12 mouse cellular contexts compared by ENCODE assay signal in the genomic region with DNA sequence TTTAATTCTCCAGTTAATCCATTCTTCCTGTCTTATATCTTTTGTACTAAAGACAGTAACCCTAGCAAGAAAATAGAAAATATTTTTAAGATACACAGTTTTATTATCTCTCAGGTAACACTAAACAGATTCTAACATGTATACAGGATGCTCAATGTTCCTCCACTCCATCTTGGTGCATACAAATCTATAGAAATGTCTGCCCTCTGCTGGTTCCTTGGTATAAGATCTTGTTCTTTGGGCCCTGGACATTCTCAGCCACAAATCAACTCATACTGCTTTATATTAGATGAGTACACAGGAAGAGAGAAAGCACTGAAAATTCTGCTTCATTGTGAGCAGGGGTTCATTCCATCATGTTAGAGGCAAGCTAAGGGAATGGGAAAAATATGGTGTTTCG.
DNase-seq lines count a peak whose midpoint lies in the region; ATAC-seq and TF ChIP-seq lines count a peak whose summit lies in the region.
"Had no signal": no experiment of that assay in that cellular context is flagged by ENCODE, and none has a peak within 500 bp of the region (broad histone marks: within the 10 kb centered on the region; RNA-seq: fewer than 3 reads in every experiment).

No protein-coding gene starts in this region.

- no peak for DNase-seq in kidney, postnatal 10 days
- DNase-seq in brain, embryonic 14.5 days (ENCODE audit: low read depth), result peak; percentile 78
- DNase-seq in hindbrain, postnatal 0 days (ENCODE audit: low spot score), result peak; percentile 74
- no peak for DNase-seq in yolk sac, embryonic 10.5 days (ENCODE audit: low spot score)
- no peak for DNase-seq in thymus, postnatal 10 days (ENCODE audit: low spot score in 2 of 2)
- DNase-seq in adipocyte (ENCODE audit: low spot score), result no peak
- DNase-seq: gastrocnemius, postnatal 25 days; thymus, postnatal 4 days had no signal

- no peak overlapping the region for H3K27ac ChIP-seq in kidney, embryonic 15.5 days
- H3K27ac ChIP-seq in hindbrain, postnatal 0 days, result no peak overlapping the region
- H3K27ac ChIP-seq: embryonic facial prominence, embryonic 13.5 days had no signal

- H3K4me2 ChIP-seq in kidney, embryonic 15.5 days, result no peak overlapping the region
- no peak overlapping the region for H3K4me2 ChIP-seq in hindbrain, postnatal 0 days (ENCODE audit: low read depth, low read length)
- H3K4me2 ChIP-seq: embryonic facial prominence, embryonic 13.5 days had no signal

- H3K4me3 ChIP-seq in kidney, embryonic 15.5 days (replicated peaks), result no peak overlapping the region
- H3K4me3 ChIP-seq in E14TG2a.4 (replicated peaks; ENCODE audit: low read length), result no peak overlapping the region
- H3K4me3 ChIP-seq in hindbrain, postnatal 0 days (ENCODE audit: low read length), result no peak overlapping the region
- H3K4me3 ChIP-seq: embryonic facial prominence, embryonic 13.5 days; myocyte had no signal

- no peaks in the 10 kb centered on the region for H3K4me1 ChIP-seq in kidney, embryonic 15.5 days
- H3K4me1 ChIP-seq in E14TG2a.4 (replicated peaks; ENCODE audit: low read depth, low read length), result no peaks in the 10 kb centered on the region
- no peaks in the 10 kb centered on the region for H3K4me1 ChIP-seq in hindbrain, postnatal 0 days (ENCODE audit: insufficient read depth, low read length)
- H3K4me1 ChIP-seq: embryonic facial prominence, embryonic 13.5 days had no signal

- no peaks in the 10 kb centered on the region for H3K36me3 ChIP-seq in kidney, embryonic 15.5 days
- H3K36me3 ChIP-seq in E14TG2a.4 (ENCODE audit: insufficient read depth, low read length), result no peaks in the 10 kb centered on the region
- H3K36me3 ChIP-seq in hindbrain, postnatal 0 days (ENCODE audit: insufficient read depth, low read length), result no peaks in the 10 kb centered on the region
- H3K36me3 ChIP-seq: embryonic facial prominence, embryonic 13.5 days had no signal

- TF ChIP-seq CTCF in E14TG2a.4 (conservative IDR thresholded peaks at IDR 0.05; ENCODE audit: low read length), result 0 out of 2 replicates have a peak, but pooled peaks have one; percentile 6
- peak; percentile 36; the same call in 1 of the 2 replicates for TF ChIP-seq CTCF in brain, embryonic 14.5 days (IDR thresholded peaks at IDR 0.05; ENCODE audit: borderline replicate concordance, extremely low read depth, insufficient read depth, insufficient read length)
- peak; percentile 56 for TF ChIP-seq CTCF in hindbrain, postnatal 0 days (IDR thresholded peaks at IDR 0.05; ENCODE audit: low read depth)

- ATAC-seq in kidney, embryonic 15.5 days (replicated peaks; ENCODE audit: low FRiP score), result 0 out of 2 replicates have a peak, but pooled peaks have one; percentile 46
- ATAC-seq in hindbrain, postnatal 0 days, result no peak

- WGBS in kidney, embryonic 15.5 days, result 83% methylated on average over 1 of the region's 1 CpGs
- 73% methylated on average over 1 of the region's 1 CpGs for WGBS in hindbrain, postnatal 0 days

- H3K9me3 ChIP-seq in kidney, embryonic 15.5 days (replicated peaks), result no peaks in the 10 kb centered on the region
- no peaks in the 10 kb centered on the region for H3K9me3 ChIP-seq in E14TG2a.4 (ENCODE audit: low read length)
- H3K9me3 ChIP-seq in hindbrain, postnatal 0 days (ENCODE audit: low read length), result no peaks in the 10 kb centered on the region
- H3K9me3 ChIP-seq: embryonic facial prominence, embryonic 13.5 days had no signal

- no peak overlapping the region for H3K9ac ChIP-seq in kidney, embryonic 15.5 days
- H3K9ac ChIP-seq in hindbrain, postnatal 0 days (replicated peaks; ENCODE audit: low read length), result no peak overlapping the region
- H3K9ac ChIP-seq: embryonic facial prominence, embryonic 13.5 days had no signal

- TF ChIP-seq POLR2A in brain, embryonic 14.5 days (IDR thresholded peaks at IDR 0.05; ENCODE audit: borderline replicate concordance, extremely low read depth, insufficient read depth, insufficient read length, poor library complexity, severe bottlenecking), result no peak

- no peaks in the 10 kb centered on the region for H3K27me3 ChIP-seq in kidney, embryonic 15.5 days
- H3K27me3 ChIP-seq in E14TG2a.4 (ENCODE audit: insufficient read depth, low read length), result no peaks in the 10 kb centered on the region
- H3K27me3 ChIP-seq in hindbrain, postnatal 0 days (ENCODE audit: insufficient read depth, low read length), result no peaks in the 10 kb centered on the region
- H3K27me3 ChIP-seq: embryonic facial prominence, embryonic 13.5 days had no signal

Comparison
In these comparisons a context has a peak if more than half of its experiments do, and no peak if none do; other contexts are left out.
1. DNase-seq: peak in brain, embryonic 14.5 days (single experiment) and hindbrain, postnatal 0 days (single experiment); none in kidney, postnatal 10 days (single experiment), yolk sac, embryonic 10.5 days (single experiment), thymus, postnatal 10 days (0 of 2) and adipocyte (single experiment).
2. CTCF ChIP-seq: peak in every context shown above with its lines; median percentile 56 in hindbrain, postnatal 0 days; 36 in brain, embryonic 14.5 days; 6 in E14TG2a.4.